Mouse (Mus musculus) adrenal gland, postnatal 4 days (tissue): ENCODE results near the gene Tgm1. TPM values are rescaled to one million over a fixed set of nuclear protein-coding genes. Genes with fewer than 3 reads are reported as not detected.

ENCODE experiments used
- DNase-seq, 2 experiments: peaks; one replicate each; pipeline ENCODE4 v3.0.0; 2021 to 2022; ENCODE audit warnings: low spot score in 2 of 2, mixed read lengths in 2 of 2
- total RNA-seq, 2 experiments: library from RNA; stranded (reverse); gene quantifications; 2 replicates each; pipeline ENCODE4 v1.2.3; 2021

Gene Tgm1
- total RNA-seq, 2 experiments from 2014 or later, result 1.4 to 1.8 TPM

DNA sequence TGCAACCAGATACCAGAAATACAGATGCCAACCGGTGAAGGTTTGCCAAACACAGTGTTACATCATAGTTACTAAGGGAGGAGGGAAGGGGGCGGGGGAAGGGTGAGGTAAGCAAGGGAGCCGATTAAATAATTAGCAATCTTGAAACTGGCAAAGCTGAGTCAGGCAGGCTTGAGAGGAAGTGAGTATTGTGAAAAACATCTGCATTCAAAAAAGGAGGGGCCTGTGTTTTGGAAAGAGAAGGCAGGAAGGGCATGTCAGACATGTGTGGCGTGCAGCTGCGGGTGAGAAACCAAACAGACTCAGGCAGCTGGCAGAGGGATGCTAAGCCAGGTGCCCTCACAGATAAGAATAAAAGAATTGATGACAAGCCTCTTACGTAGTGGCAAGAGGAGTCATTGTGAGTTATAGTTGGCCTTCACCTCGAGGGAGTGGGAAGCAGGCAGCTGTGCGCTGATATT is 10.7 kb upstream of the Tgm1 start:
- no peak for DNase-seq

DNA sequence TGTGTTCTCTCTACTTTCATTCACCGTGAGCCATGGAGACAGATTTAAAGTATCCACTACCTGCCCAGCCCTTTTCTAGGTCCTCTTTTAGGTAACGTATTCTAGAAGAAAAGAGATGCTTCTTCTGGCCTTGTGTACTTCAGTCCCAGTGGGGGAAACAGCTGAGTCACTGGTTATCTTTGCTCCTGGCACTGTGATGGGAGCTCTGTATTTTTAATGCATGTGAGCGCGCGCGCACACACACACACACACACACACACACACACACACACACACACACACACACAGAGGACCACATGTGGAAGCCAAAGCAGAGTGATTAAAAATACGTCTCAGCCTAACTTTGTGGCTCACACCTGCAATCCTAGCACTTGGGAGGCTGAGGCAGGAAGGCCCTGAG is 9.7 kb upstream of the Tgm1 start:
- no peak for DNase-seq

DNA sequence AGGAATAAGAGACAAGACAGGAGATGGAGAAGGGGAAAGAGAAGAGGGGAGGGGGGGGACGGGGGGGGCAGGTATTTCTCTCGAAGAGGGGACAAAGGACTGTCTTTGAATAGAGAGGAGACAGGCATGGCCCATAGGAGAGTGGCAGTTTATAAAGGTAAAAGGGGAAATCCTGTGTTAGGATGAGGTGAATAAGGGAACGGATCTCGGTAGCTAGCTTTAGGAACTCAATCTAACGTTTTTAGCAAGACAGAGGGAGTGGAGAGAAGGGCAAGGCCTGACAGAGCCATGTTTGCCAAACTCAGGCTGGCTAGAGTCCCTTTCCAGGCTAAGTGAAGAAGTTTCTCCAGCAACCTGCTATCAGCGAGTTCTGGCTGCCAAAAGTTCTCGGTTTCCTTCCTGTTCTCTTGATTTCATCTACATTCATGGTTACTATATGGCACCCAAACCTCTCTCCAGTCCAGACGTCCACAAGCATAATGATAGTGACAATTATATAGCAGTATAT is 8.8 kb upstream of the Tgm1 start:
- DNase-seq, result no peak

DNA sequence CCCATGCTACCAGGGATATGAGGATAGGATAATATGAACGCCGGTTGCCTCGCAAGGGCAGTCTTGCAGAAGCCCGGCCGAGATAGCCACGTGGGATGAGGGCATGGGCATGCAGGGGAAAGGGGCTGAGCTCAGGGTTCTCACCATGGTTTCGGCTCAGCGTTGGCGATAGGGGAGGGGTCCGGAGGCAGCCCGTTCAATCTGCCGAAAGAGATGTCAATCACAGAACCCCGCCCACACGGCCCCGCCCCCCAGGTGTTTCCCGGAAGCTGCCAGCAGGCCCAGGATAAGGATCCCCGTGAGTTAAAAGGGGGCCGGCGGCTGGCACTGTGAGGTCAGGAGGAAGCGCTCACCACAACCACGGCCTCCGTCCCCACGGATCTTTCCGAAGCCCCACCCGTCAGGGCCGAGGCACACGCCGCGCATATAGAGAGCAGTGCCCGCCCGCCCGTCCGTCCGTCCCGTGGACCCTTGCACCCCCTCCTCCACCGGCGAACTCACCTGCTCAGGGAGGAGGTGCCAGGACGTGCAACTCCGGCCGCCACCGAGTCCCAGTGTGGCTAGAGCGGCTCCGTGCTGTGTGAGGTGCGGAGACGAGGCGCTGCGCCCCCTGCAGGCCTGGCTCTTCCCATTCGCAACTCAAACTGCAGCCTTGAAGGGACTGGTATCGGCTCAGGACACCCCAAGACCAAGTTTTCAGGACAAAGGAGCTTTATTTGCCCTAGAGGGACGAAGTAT is 8.1 kb upstream of the Tgm1 start, which contains the start of gene Rabggta:
Gene Rabggta (minus strand): TSS at position 564 of the 738 bp plus-strand sequence.
- peak; percentile 83 to 87 for DNase-seq

DNA sequence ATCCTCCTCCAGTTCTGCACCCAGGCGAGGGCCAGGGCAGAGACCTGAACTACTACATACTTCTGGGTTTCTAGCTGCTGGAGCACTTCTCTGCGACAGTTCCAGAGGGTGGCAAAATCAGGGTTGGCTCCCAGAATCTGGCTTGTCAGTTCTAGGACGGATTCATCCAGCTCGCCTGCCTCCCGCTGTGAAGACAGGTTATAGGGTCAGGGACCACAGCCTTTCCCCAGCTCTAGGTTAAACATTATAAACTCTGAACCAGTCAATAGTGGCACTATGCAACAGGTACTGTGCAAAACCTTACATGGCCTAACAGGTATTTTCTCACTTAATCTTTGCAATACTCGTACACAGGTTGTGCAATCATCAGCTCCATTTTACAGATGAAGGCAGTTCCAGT is 7.3 kb upstream of the Tgm1 start:
- no peak for DNase-seq

DNA sequence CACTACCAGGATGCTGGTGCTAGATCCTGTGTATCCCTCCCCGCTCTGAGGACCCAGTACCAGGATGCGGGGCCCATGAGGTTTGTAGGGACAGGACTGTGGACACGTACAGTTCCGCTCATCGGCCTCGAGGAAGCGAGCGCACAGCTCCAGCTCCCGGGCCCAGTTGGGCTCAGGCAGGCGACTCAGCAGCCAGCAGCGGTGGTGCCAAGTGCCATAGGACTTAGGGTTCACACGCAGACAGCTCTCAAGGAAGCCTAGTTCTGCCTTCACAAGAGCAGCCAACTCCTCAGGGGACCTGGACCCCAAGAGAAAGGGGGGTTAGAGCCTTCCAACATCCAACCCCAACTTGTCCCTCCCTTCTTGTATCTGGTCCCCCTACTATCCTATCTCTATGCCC is 6.9 kb upstream of the Tgm1 start:
- no peak for DNase-seq

DNA sequence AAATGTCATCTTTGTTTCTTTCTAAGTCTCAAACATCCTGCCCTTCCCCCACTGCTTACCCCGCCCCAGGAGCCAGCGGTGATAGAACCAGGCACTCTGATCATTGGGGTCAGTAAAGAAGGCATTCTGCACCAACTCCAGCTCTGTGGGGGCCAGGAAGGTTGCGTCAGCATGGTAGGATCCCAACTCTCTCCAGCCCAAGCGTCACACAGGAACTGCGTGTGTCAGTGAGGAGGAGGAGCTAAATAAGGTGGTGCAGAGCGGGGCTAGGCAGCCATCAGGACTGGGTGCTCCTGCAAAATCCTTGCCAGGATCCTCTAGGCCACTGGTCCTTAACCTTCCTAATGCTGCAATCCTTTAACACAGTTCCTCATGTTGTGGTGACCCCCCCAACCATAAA is 6.0 kb upstream of the Tgm1 start:
- DNase-seq, result no peak

DNA sequence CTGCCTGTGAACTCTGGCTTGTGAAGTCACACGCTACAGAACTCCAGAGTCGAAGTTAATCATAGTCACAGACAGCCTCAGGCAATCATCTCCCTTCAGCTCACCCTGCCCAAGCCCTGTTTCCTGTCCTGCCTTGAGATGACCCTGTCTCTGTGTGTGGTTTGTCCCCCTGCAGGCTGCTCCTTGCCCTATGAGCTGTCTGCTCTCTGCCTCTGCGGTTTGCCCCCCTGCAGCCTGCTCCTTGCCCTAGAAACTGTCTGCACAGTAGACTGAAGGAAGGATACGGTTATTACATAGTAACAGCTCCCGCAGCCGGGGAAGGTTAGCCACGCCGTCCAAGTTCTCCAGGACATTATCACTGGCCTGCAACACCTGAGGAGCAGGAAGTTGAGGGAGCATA is 3.2 kb upstream of the Tgm1 start:
- no peak for DNase-seq

DNA sequence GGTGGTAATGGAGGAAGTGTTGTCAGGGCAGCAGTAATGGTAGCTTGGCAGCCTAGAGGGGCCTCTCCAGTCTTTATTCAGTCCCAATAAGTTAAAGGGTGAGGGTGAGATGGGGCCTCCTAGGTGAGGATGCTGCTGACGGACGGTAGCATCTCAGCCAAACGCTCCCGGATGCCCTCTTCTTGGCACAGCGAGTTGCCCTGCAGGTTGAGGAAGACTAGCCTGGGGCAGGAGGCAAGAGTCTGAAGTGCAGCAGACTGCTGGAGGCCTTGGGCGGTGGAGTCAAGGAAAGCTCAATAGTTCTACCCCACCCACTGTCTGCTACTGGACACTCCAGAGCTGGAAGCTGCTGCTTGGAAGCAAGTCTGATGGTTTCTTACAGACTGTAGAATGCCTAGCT is 2.5 kb upstream of the Tgm1 start:
- DNase-seq, result no peak

DNA sequence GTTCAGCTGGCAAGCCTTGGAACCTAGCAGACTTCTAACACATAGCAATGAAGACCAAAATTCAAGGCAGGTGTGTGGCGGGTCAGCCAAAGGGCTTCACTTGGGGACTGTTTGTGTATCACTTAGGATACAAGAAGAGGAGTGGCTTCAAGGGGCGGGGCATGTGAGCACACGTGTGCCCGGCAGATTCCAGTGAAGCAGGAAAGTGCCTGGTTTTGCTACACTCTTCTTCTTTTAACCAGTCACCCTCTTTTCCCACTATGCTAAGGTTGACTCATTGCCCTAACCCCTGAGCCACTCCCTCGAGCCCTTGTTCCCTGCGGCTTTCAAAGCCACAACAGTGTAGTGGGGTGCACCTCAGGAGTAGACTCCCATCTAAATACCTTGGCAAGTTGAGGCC is 1.2 kb upstream of the Tgm1 start:
- no peak for DNase-seq

DNA sequence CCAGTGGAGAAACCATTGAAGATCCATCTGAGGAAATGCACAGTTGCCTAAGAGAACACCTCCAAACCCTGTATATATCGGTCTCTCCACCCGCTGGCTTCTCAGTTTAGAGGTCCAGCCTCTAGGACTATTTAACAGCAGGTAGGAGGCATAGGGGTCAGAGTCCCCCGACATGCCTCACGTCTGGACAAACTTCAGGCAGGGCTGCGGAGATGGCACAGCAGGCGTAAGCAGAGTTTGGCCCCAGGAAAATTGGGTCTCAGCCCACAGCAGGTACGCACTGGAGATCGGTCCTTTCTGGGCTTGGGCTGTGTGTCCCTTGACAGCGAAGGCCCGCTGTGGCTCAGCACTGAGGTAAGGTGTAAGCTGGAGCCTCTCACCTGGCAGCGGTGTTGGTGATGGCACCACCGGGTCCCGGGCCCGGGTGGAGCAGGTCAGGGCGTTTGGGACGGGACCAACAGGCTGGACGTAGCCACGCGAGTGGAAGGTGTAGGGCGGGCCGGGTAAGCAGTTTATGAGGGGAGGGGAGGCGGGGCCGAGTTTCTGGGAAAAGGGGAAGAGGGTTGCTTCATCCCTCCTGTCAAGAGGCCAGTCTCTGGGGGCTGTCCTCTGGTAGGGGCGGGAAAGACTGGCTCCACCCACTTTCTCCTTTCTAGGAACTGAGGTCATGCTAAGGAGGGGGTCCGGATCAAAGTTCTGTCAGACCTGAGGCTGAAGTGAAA is 558 bp downstream of the Tgm1 start:
- no peak for DNase-seq

DNA sequence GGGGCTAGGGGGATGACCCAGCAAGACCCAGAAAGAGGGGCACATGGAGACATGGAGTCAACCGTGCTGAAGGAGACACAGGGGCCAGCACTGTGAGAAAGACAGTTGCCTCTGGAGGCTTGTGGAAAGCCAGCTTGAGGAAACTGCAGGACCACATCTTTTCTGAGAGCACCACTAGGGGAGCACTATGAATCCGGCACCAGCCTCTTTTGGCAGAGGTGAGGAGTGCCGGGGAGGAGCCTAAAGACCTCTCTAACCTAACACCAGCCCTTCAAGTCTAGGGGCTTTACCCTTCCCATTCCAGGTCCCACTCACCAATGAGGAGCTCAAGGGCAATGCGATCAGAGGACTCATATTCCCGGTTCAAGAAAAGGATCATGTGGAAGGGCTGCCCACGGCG is 1.9 kb downstream of the Tgm1 start:
- DNase-seq, result no peak

DNA sequence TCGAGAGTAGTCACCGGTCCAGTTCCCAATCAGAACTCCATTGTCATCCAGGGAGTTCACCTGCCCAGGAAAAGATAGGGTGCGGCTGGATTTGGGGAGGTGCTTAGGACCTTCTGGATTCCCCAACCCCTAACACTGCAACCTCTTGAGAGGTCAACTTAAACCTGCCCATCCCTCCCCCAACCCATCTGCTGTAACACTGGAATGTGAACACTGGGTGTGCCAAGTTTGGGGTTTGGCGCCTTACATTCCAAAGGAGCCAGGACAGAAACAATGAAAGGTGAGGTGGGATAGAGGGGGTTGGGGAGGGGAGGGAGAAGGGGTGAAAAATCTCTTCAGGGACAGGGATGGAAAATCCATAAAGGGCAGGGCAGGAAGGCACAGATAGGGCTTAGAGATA is 4.2 kb downstream of the Tgm1 start:
- no peak for DNase-seq

DNA sequence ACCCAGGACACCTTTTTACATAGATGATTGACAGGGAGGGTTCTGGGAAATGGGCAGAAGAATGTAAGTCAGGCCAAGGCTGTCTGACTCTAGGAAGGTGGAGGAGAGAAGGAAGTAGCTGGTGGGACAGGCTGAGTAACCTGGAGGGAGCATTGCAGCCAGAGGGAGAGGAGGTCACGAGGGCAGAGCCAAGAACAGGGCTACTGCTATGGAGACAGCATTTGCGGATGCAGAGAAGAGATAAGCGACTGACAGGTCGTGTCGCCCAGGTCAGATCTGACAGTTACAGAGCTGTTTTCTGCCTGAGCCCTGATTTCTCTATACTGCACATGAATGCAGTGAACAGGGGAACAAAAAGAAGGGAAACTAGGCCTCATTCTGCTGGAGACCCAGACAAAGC is 6.3 kb downstream of the Tgm1 start:
- DNase-seq, result no peak

DNA sequence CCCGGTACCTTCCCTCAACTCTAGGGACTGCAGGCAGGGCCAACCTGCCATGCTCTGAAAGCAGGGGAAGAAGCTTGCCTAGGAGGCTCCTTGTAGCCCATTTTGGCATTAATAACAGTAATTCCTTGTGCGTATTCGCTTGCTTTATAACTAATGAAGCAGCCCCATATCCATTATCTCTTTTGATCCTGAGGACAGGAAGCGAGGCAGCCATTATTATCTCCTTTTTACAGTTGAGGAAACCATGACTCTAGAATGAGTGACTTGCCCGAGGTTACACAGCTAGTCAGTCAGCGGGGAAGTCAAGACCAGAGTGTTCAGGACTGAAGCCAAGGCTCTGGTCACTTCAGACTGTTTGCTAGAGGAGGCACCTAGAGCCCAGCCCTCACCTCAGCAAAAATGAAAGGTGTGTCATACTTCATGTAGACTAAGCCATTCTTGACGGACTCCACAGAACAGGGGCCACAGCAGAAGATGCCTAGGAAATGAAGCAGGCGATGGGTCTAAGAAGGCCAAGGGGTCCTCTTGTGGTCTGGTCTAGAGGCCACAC is 7.6 kb downstream of the Tgm1 start:
- no peak for DNase-seq

DNA sequence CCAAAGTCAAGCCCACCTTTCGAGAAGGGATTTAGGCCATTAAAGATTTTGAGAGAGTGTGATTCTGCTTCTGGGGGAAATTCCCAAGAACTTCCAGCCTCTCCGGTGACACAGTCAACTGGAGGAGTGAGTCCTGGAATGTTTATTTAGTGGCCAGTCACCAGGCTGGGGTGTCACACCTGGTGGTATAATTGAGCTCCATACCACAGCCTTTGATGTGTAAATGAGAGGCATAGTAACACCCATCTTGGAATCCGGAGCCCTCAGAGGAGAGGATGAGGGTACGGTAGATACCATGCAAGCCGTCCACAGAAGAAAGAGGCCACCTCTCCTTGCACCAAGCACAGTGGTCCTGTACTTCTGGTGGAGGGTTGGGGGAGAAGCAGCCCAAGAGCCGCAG is 11.0 kb downstream of the Tgm1 start:
- DNase-seq, result no peak

DNA sequence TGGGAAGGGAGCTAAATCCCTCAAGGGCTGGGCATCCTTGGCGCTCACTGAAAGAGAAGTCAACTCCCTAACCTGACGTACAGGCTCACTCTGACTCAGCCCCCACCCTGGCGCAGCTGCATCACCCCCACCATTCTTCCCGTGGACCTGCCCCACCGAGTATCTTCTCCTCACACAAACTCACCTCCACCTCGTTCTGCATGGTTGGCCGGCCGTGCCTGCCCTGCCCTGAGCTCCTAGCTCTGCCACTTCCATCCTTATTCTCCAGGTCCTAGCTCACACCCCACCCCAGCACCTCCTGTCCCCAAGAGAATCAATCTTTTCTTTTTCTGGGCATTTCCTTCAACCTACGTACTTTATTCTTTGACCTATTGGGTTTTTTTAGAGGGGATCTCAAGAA is 12.6 kb downstream of the Tgm1 start:
- no peak for DNase-seq

DNA sequence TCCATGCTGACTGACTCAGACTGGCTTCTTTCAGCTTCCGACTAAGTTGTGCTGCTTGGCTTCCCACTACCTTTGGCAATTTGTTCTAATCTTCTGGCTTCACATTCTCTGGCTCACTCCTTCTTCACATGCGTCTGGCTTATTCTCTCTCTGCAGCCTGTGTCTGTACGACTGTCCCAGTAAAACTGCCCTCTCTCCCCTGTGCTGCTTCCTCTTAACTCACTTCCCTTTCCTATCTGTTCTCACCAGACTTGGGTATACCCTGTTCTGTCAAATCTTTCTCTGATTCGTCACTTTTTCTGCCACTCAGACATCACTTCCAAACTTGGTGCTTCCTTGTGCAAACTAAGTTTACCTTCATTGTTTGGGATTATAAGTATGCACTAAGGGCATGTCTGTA is 16.5 kb downstream of the Tgm1 start:
- no peak for DNase-seq

DNA sequence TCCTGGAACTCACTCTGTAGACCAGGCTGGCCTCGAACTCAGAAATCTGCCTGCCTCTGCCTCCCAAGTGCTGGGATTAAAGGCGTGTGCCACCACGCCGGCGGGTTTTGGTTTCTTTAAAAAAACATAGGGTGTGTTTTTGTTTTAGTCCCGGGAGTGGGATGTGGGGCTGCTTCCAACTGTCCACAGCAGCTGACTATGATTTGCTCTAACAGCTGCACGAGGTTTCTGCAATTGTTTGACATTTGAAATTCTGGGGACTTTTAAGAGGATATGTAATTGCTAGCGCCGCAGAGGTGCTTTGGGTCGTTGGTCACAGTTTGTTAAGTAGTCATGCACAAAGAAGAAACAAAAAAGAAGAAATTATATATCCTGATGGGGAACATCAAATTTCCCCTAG is 24.3 kb downstream of the Tgm1 start:
- no peak for DNase-seq

DNA sequence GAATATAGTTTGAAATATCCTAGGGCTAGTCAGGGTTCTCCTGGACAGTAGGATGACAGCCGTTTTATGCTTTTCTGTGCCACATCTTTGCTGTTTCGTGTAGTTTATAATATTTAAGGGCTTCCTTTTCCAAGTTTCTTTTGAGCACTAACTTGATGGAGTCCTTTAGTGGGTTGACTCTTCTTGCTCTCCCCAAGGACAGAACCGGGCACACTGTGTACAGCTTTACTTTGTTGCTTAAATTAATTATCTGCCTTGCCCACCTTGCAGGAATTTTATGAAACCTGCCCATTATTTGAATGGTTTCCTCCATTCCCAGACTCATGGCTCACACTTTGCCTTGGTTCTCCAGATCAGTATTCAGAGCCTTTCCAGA is 31.6 kb downstream of the Tgm1 start:
- DNase-seq, result no peak

DNA sequence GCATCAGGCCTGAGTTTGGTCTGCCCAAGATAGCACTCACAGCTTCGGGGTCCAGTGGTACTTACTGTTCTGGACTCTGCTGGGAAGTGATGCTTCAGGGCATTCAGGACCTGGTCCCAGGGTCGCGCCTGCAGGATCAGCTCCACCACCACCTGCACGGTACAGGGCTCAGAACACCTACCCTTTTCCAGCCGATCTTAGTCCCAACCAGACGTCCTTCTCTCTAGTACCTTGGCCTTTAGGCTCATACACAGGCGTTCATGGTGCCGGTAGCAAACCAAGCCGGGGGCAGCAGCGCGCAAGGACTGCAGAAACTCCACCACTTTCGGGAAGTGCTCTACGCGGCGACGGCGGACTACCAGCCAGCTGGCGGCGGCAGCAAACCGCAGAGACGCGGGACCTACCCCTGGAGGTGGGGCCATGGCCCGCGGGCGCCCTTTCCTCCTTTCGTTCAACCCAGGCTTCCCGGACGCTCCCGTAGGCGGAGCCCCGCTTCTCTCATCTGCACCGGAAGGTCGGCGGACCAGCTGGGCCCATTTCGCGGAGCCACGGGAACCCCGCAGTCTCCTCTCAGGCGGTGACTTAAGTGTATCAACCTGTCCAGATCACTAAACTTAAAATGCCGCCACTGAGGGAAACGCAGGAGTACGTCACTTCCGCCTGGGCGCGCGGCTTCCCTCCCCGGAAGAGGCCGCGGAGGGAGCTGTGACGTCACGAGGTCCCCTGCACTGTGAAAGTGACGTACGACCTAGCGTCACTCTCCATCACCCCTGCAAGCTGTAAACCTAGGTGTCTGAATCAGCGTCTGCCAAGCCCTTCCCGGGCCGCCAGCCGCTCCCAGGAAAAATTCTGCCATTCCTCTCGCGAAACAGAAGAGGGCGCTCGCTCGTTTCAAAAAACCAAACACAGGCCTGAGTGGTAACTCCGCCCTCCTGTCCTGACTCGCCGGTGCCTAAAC is 32.3 kb downstream of the Tgm1 start, which contains the start of gene Tinf2:
Gene Tinf2 (minus strand): TSS at position 661 of the 958 bp plus-strand sequence.
- DNase-seq, result peak; percentile 74 to 80
